Mouse (Mus musculus): Measurements from ENCODE around the gene Olfr692. TPM values are rescaled to one million over a fixed set of nuclear protein-coding genes. Genes with fewer than 3 reads are reported as not detected.

The Olfr692 gene
- total RNA-seq, 2 experiments from 2014 or later: not detected

DNA sequence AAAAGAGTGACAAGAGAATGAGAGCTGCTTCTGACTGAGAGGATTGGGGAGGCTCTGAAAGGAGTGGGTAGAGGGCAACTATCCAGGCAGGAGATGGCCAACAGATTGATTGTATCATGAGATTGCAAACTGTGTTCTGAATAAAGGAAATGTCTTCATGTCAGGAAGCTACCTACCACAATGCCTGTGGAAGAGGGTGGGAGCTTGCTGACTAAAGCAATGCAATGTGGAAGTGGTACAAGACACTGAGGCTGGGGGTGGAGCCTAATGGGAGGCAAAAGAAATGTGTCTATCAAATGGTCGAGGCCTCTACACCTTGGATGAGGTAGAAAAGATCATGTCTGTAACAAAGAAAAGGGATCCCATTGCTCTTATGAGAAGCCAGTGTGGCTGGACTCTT, 38.3 kb downstream of the Olfr692 start:
- no peak for DNase-seq

DNA sequence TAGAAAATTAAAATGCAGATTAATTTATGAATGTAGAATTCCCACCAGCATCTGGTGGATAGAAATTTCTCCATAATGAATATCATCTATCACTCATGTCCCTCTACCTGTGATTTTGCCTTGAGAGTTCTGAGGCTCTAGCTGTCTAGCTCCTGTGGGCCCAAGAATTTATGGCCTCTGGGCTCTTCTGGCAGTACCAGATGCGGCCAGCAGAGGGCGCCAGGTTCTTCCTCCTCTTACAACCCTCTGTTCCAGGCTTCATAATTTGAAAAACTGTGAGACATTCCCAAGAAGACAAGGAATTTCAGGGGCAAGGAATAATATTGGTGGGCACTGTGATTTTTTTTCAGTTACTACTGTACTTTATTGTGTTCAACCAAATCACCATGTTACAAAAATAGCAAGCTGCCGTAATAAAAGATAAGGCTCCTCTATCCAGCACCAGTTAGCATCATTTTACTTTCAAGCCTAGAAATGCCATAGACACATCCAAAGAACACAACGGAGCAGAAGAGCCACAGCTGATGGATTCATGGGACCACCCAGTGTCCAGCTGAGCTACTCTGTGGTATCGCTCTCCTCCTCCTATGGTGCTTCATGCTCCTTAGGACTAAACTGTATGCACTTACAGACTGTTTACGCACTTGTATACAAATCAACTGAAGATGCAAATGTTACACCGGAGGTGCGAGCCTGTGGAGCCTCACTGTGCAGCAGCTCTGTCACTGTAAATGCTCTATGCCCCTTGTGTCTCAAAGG, 44.0 kb downstream of the Olfr692 start:
- DNase-seq: peak; percentile 80 to 85

DNA sequence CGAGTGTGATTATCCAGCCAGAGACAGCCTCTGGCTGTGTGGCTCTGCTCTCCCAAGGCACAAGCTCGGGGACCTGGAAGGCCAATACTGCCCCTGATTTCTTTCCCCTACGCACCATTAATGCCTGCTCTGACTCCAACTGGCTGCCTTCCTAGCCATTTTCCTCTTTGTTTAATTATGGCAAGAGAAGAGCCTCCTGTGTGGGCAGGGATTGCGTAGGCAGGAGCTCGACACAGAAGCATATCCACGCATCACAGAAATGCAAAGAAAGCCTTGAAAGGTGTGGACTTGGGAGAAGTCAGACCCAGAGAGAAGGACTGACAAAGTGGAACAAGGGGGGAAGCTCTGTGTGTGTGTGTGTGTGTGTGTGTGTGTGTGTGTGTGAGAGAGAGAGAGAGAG, 46.4 kb downstream of the Olfr692 start:
- no peak for DNase-seq

DNA sequence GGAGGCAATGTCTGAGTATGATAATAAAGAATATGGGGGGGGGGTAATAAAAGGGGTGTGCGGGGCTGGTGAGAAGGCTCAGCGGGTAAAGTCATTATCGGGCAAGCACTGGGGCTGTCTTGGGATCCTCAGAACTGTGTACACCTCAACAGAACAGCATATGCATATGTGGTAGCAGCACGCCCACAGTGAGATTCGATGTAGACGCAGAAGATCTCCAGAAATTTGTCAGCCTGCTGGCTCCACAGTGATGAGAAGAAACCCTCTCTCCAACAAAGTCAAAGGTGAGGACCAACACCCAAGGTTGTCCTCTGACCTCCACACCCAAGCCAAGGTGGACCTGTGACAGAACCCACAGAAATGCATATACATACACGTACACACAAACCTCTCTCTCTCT, 48.5 kb downstream of the Olfr692 start:
- DNase-seq: no peak

DNA sequence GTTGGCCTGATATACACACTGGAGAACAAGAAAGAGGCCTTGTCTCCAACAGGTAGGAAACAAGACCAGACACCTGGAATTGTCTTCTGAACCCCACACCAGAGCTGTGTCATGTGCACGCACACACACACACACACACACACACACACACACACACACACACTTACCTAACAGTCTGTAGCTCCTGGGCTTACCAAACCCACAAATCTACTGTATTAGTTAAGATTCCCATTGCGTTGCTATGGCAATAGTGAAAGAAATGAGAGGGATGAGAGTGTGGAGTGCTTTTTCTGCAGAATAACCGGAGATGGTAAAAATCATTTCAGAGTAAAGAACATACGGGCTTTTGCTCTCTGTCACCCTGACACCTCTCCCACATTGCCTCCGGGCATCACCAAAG, 50.1 kb downstream of the Olfr692 start:
- DNase-seq: no peak

Other genes with a start within 250 kb of the Olfr692 start
- gene Olfr683, start 221.2 kb upstream of the Olfr692 start, total RNA-seq (2021): not detected
- gene Olfr684, start 204.6 kb upstream of the Olfr692 start, total RNA-seq (2021): not detected
- gene Olfr685, start 182.2 kb upstream of the Olfr692 start, total RNA-seq (2021): not detected
- not detected for gene Olfr686, start 160.7 kb upstream of the Olfr692 start, total RNA-seq (2021)
- not detected for gene Olfr688, start 80.1 kb upstream of the Olfr692 start, total RNA-seq (2021)
- gene Olfr689, start 57.1 kb upstream of the Olfr692 start, total RNA-seq (2021): not detected
- not detected for gene Olfr690, start 34.1 kb upstream of the Olfr692 start, total RNA-seq (2021)
- gene Olfr691, start 26.0 kb upstream of the Olfr692 start, total RNA-seq (2021): not detected
- not detected for gene Gm5901, start 6.8 kb downstream of the Olfr692 start, total RNA-seq (2021)
- gene Fam160a2, start 31.8 kb downstream of the Olfr692 start, total RNA-seq (2021): 10 to 100 TPM; 25.9 to 27.1 TPM
- gene Cnga4, start 36.3 kb downstream of the Olfr692 start, total RNA-seq (2021): not detected
- gene Cckbr, start 57.5 kb downstream of the Olfr692 start, total RNA-seq (2021): not detected
- 10 to 100 TPM; 60.2 to 76.0 TPM for gene Cavin3, start 114.1 kb downstream of the Olfr692 start, total RNA-seq (2021)
- gene Smpd1, start 186.1 kb downstream of the Olfr692 start, total RNA-seq (2021): 10 to 100 TPM; 47.3 to 53.0 TPM
- gene Apbb1, start 213.4 kb downstream of the Olfr692 start, total RNA-seq (2021): 10 to 100 TPM; 11.4 to 11.5 TPM
- gene Hpx, start 231.9 kb downstream of the Olfr692 start, total RNA-seq (2021): 1 to 10 TPM in 1 of 2 experiments, under 1 TPM in 1; 0.23 to 1.6 TPM

Data from adrenal gland, postnatal 36 days (tissue).